Mouse (Mus musculus): ENCODE results near the gene Arfip2. TPM values are rescaled to one million over a fixed set of nuclear protein-coding genes. Genes with fewer than 3 reads are reported as not detected.
A peak's percentile ranks its signal among the peaks of the same experiment; 100 is the strongest.

Gene Arfip2
- total RNA-seq (2012; rRNA removed) (75.6 and 78.4 TPM in 2 replicates), polyA plus RNA-seq (2012; ENCODE audit: insufficient read depth in 1 of 2, insufficient read length in 2 of 2, low read depth in 1 of 2, low replicate concordance in 2 of 2, missing spikeins in 1 of 2) (100 to 1,000 TPM in 1 of 2 experiments, not detected in 1; 108 TPM)

DNA sequence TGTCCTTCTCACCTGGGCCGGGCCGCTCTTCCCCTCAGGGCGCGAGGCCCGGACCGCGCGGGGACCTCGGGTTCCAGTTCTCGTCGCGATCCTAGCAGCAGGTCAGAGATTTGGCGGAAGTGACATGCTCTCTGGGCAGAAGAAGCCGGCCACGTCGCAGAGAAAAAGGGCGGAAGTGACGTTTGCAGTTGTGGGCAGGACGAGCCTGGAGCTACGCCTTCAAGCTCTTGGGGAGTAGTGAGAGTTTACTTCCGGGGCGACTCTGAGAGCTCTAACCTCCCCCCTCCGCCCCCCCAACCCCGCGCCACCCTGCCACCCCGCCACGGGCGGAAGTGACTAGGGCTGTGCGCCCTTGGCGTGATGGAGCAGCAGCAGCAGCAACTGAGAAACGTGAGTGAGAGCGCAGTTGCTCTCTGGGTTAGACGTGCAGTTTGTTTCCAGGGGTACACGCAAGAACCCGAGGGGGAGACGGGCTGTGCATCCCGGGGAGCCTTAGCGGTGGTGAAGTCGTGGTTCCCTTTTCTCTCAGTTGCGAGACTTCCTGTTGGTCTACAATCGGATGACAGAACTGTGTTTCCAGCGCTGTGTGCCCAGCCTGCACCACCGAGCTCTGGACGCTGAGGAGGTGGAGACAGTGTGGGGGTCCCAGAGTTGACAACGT, at the start of gene Arfip2, which contains the start of gene Gm45799:
Arfip2 (minus strand) TSS at position 184 of the 661 bp plus-strand sequence.
Gm45799 (plus strand) TSS at position 320 of the 661 bp plus-strand sequence.
- Histone ChIP-seq H3K36me3 (ENCODE audit: control insufficient read depth in 1 of 2, insufficient read depth in 2 of 2, low read length in 2 of 2) (peaks cover 0 to 19% of the 10 kb centered on the region in 2 experiments; a peak in 2 of 4 replicates), H3K79me2 (ENCODE audit: control insufficient read depth, insufficient read depth, low read length, poor library complexity) (peaks cover 27% of the 10 kb centered on the region), H3K27ac (ENCODE audit: control insufficient read depth, low read depth, low read length) (peak within 1 kb of the TSS; percentile 86), H3K27me3 (ENCODE audit: control insufficient read depth in 1 of 2, insufficient read depth in 2 of 2, low read length in 2 of 2) (no peaks in the 10 kb centered on the region), H3K9me3 (replicated peaks; ENCODE audit: insufficient read depth, low read length) (no peaks in the 10 kb centered on the region), H3K4me1 (ENCODE audit: control insufficient read depth in 1 of 2, insufficient read depth in 2 of 2, low read length in 2 of 2) (peaks cover 2 to 17% of the 10 kb centered on the region in 2 experiments; a peak in 2 of 4 replicates), H3K9ac (ENCODE audit: control insufficient read depth, low read depth, low read length, poor library complexity, severe bottlenecking) (peak within 1 kb of the TSS; percentile 90), H3K4me3 (ENCODE audit: control insufficient read depth in 1 of 2, insufficient read depth in 1 of 2, low read depth in 2 of 2, low read length in 2 of 2) (peak within 1 kb of the TSS; percentile 84 to 89)
- peak; percentile 98 for DNase-seq (ENCODE audit: low read depth, low spot score)
- TF ChIP-seq BHLHE40 (IDR thresholded peaks at IDR 0.05; ENCODE audit: borderline replicate concordance, low read depth, low read length) (no peak), ELF1 (IDR thresholded peaks at IDR 0.05; ENCODE audit: low read depth, low read length) (peak; percentile 90), ZC3H11A (IDR thresholded peaks at IDR 0.05; ENCODE audit: low read depth, low read length) (no peak), MYB (IDR thresholded peaks at IDR 0.05; ENCODE audit: low read depth, low read length) (no peak), SMC3 (IDR thresholded peaks at IDR 0.05; ENCODE audit: low read depth, low read length) (no peak), USF2 (IDR thresholded peaks at IDR 0.05; ENCODE audit: borderline replicate concordance in 1 of 2, insufficient read depth in 1 of 2, low read depth in 1 of 2, low read length in 2 of 2) (no peak), EP300 (IDR thresholded peaks at IDR 0.05; ENCODE audit: low read depth in 1 of 2, low read length in 2 of 2) (no peak), MAX (IDR thresholded peaks at IDR 0.05; ENCODE audit: low read length) (no peak), E2F4 (IDR thresholded peaks at IDR 0.05; ENCODE audit: borderline replicate concordance, low read depth, low read length) (no peak), POLR2AphosphoS5 (IDR thresholded peaks at IDR 0.05; ENCODE audit: borderline replicate concordance, low read depth, low read length) (no peak), KAT2A (conservative IDR thresholded peaks at IDR 0.05; ENCODE audit: low read depth, low read length) (peak; percentile 70; the same call in 1 of the 2 replicates), ETS1 (IDR thresholded peaks at IDR 0.05; ENCODE audit: low read depth, low read length) (peak; percentile 30; the same call in 1 of the 2 replicates), TCF12 (IDR thresholded peaks at IDR 0.05; ENCODE audit: low read depth, low read length) (peak; percentile 53; the same call in 1 of the 2 replicates), UBTF (IDR thresholded peaks at IDR 0.05; ENCODE audit: borderline replicate concordance, insufficient read depth, low read depth, low read length) (0 out of 2 replicates have a peak, but pooled peaks have one; percentile 5), TBP (IDR thresholded peaks at IDR 0.05; ENCODE audit: low read depth, low read length) (peak; percentile 54; the same call in 1 of the 2 replicates), POLR2A (IDR thresholded peaks at IDR 0.05; ENCODE audit: control insufficient read depth in 1 of 2, insufficient read depth in 1 of 2, low read depth in 1 of 2, low read length in 2 of 2, poor library complexity in 1 of 2) (peak; percentile 84 to 88), RAD21 (IDR thresholded peaks at IDR 0.05; ENCODE audit: low read depth, low read length) (no peak), SIN3A (IDR thresholded peaks at IDR 0.05; ENCODE audit: low read length) (peak; percentile 90), ZMIZ1 (IDR thresholded peaks at IDR 0.05; ENCODE audit: low read depth, low read length) (peak; percentile 52; the same call in 1 of the 2 replicates), ZKSCAN1 (IDR thresholded peaks at IDR 0.05; ENCODE audit: low read depth, low read length) (no peak), NELFE (IDR thresholded peaks at IDR 0.05; ENCODE audit: low read depth, low read length) (peak; percentile 78), MYC (IDR thresholded peaks at IDR 0.05; ENCODE audit: low read depth, low read length) (peak; percentile 71; the same call in 1 of the 2 replicates), CTCF (IDR thresholded peaks at IDR 0.05 in 2 of 3, conservative IDR thresholded peaks at IDR 0.05 in 1 of 3; ENCODE audit: control insufficient read depth in 1 of 3, insufficient read depth in 1 of 3, low read depth in 2 of 3, low read length in 3 of 3, poor library complexity in 1 of 3, severe bottlenecking in 1 of 3) (no peak), NRF1 (IDR thresholded peaks at IDR 0.05; ENCODE audit: insufficient read depth, low read depth, low read length, poor library complexity, severe bottlenecking) (no peak; the same call in 1 of the 2 replicates), GABPA (IDR thresholded peaks at IDR 0.05; ENCODE audit: low read depth, low read length) (no peak), CHD1 (IDR thresholded peaks at IDR 0.05; ENCODE audit: low read depth, low read length) (no peak), MXI1 (IDR thresholded peaks at IDR 0.05; ENCODE audit: low read depth, low read length) (no peak; the same call in none of the 2 replicates), HCFC1 (IDR thresholded peaks at IDR 0.05; ENCODE audit: low read depth, low read length) (peak; percentile 94), GATA1 (IDR thresholded peaks at IDR 0.05; ENCODE audit: low read depth, low read length) (no peak), RCOR1 (IDR thresholded peaks at IDR 0.05; ENCODE audit: low read depth, low read length) (no peak), JUND (IDR thresholded peaks at IDR 0.05; ENCODE audit: low read depth, low read length) (no peak), CHD2 (IDR thresholded peaks at IDR 0.05; ENCODE audit: low read length) (peak; percentile 33; the same call in 1 of the 2 replicates), MEF2A (IDR thresholded peaks at IDR 0.05; ENCODE audit: extremely low read depth, insufficient replicate concordance, low read depth, low read length, poor library complexity, severe bottlenecking) (no peak), POLR2AphosphoS2 (IDR thresholded peaks at IDR 0.05; ENCODE audit: low read length) (peak; percentile 85), MAZ (IDR thresholded peaks at IDR 0.05; ENCODE audit: low read depth, low read length) (peak; percentile 86; the same call in 1 of the 2 replicates)

Measured in MEL (cell line).